Mouse (Mus musculus) limb, embryonic 14.5 days (tissue): Measurements from ENCODE around the gene Rarb. TPM values are rescaled to one million over a fixed set of nuclear protein-coding genes. Genes with fewer than 3 reads are reported as not detected.

Experiments used
- ATAC-seq: fragments of 200-750 bp; cut with Nextera tagmentation; 2 replicates; pipeline ENCODE4 v1.8.0; 2017; ENCODE audit warnings: low read depth, moderate number of reproducible peaks, moderate TSS enrichment; ENCODE audit not compliant: low FRiP score
- DNase-seq: peaks from one replicate; pipeline ENCODE4 v3.0.0-alpha.2; 2015; ENCODE audit warnings: low spot score
- H3K27ac ChIP-seq: fragments of 300-500 bp; sonication (generic); replicated peaks from 2 replicates; pipeline ENCODE4 v1.5.1; 2014; ENCODE audit warnings: low read depth, mild to moderate bottlenecking, low read length, moderate library complexity, mixed read lengths
- H3K27me3 ChIP-seq: fragments of 300-500 bp; sonication (generic); 2 replicates; pipeline ENCODE4 v1.6.1; 2014; ENCODE audit warnings: low read length, mixed read lengths; ENCODE audit not compliant: control insufficient read depth, insufficient read depth
- H3K36me3 ChIP-seq: fragments of 300-500 bp; sonication (generic); 2 replicates; pipeline ENCODE4 v1.6.1; 2014; ENCODE audit warnings: mild to moderate bottlenecking, low read length, moderate library complexity, mixed read lengths; ENCODE audit not compliant: control insufficient read depth, insufficient read depth
- H3K4me1 ChIP-seq: fragments of 300-500 bp; sonication (generic); 2 replicates; pipeline ENCODE4 v1.6.1; 2014; ENCODE audit warnings: antibody characterized with exemption, low read length, mixed read lengths; ENCODE audit not compliant: control insufficient read depth, insufficient read depth
- H3K4me2 ChIP-seq: fragments of 300-500 bp; sonication (generic); replicated peaks from 2 replicates; pipeline ENCODE4 v1.6.1; 2014; ENCODE audit warnings: low read depth, mild to moderate bottlenecking, low read length, moderate library complexity; ENCODE audit not compliant: severe bottlenecking
- H3K4me3 ChIP-seq: fragments of 300-500 bp; sonication (generic); replicated peaks from 2 replicates; pipeline ENCODE4 v1.5.1; 2014; ENCODE audit warnings: low read length
- H3K9ac ChIP-seq: fragments of 300-500 bp; sonication (generic); 2 replicates; pipeline ENCODE4 v1.6.1; 2014; ENCODE audit warnings: mild to moderate bottlenecking, low read depth, low read length, moderate library complexity; ENCODE audit not compliant: severe bottlenecking
- H3K9me3 ChIP-seq: fragments of 300-500 bp; sonication (generic); 2 replicates; pipeline ENCODE4 v1.6.1; 2016; ENCODE audit warnings: low read length; ENCODE audit not compliant: control insufficient read depth
- POLR2A ChIP-seq: fragments of 200-500 bp; IDR thresholded peaks from 2 replicates; pipeline ENCODE4 v1.8.0; 2012; ENCODE audit warnings: inconsistent platforms, mild to moderate bottlenecking, moderate library complexity, borderline replicate concordance; ENCODE audit not compliant: insufficient read depth, insufficient read length; ENCODE audit errors: extremely low read depth
- WGBS: fragments of 180-500 bp; shearing (Covaris S2); extraction: QIAGEN DNeasy Blood & Tissue Kit; methylation state at CpG from one replicate; pipeline ENCODE4 v1.1.7; 2014; 5-methylcytosine and 5-hydroxymethylcytosine counted together
- polyA plus RNA-seq, 2 experiments: library from polyadenylated mRNA; depleted of rRNA in 1 of 2; stranded (reverse) in 1 of 2; unstranded in 1 of 2; fragments of >200 nt; fragmentation: Nextera tagmentation in 1 of 2; extraction: Ambion mirVana in 1 of 2; gene quantifications; 2 replicates each; pipeline versions ENCODE4 v1.2.1 to v1.2.3; 2012 to 2014

Gene Rarb
- polyA plus RNA-seq, 2 experiments = 14.6 to 17.4 TPM

DNA sequence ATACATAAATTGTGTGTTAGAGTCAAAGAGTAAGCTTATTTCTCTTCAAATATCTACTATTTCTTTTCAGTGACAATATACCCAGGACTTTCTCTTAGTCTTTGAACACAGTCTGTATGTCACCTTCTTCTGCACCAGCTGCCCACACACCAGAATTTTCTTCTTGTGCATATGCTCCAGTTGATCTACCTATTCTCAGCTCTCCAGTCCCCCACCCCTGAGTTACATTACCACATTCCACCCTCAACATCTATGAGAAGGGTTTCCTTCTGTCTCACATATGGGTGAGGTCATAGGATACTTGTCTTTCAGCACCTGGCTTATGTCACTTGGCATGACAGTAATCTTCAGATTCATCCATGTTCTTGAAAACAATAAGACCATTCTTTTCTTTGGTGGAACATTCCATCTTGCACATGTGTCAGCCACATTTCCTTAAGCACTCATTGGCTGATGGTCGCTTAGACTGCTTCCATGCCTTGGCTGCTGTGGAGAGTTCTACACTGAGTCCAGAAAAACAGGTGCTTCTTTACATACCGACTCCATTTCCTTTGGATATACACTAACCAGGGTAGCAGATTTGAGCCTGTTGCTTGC, 71.9 kb downstream of the Rarb start:
- Histone ChIP-seq H3K36me3 (no peaks in the 10 kb centered on the region), H3K27ac (no peak overlapping the region), H3K9me3 (no peaks in the 10 kb centered on the region), H3K4me1 (no peaks in the 10 kb centered on the region), H3K4me2 (no peak overlapping the region), H3K27me3 (no peaks in the 10 kb centered on the region), H3K9ac (no peak overlapping the region), H3K4me3 (no peak overlapping the region)
- no peak for ATAC-seq
- no peak for DNase-seq
- WGBS = 64% methylated on average over 2 of the region's 2 CpGs
- no peak for TF ChIP-seq POLR2A

DNA sequence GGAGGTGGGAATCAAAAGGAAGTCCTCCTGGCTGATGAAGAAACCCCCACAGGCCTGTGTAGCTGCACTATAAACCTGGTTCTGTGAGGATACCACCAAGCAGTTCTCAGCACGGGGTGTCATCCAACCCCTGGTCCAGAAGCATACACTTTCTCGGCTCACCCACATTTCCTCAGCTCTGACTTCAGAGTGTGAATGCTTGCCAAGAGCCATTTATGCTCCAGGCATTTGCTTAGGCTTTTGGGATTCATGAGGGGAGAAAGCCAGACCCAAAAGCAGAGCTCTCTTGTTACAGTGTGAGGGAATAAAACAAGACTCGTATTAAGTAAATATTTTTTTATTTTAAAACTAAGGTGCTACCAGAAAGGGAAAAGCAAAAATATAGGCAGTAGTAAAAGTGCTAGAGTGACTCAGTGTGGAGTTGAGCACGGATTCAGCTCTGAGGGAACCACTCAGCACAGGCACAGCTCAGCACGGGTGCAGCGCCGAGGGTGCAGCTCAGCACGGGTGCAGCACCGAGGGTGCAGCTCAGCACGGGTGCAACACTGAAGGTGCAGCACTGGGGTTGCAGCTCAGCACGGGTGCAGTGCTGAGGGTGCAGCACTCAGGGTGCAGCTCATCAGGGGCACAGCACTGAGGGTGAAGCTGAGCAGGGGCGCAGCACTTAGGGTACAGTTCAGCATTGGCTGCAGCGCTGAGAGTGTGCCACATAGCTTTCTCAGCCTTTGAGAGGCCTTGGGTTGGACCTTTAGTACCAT, 77.8 kb downstream of the Rarb start:
- H3K9me3 ChIP-seq = no peaks in the 10 kb centered on the region
- 57% methylated on average over 13 of the region's 13 CpGs for WGBS
- no peak overlapping the region for H3K4me3 ChIP-seq
- no peaks in the 10 kb centered on the region for H3K36me3 ChIP-seq
- H3K27me3 ChIP-seq = no peaks in the 10 kb centered on the region
- H3K27ac ChIP-seq = no peak overlapping the region; the same call in 1 of the 2 replicates
- H3K4me2 ChIP-seq = no peak overlapping the region
- DNase-seq (peak; percentile 66), ATAC-seq (peak; percentile 76)
- H3K9ac ChIP-seq = no peak overlapping the region
- no peak for TF ChIP-seq POLR2A
- H3K4me1 ChIP-seq = peaks cover 13% of the 10 kb centered on the region

- Histone ChIP-seq H3K27ac (no peak overlapping the region), H3K9me3 (no peaks in the 10 kb centered on the region), H3K4me1 (peaks cover 22% of the 10 kb centered on the region), H3K36me3 (no peaks in the 10 kb centered on the region), H3K4me3 (no peak overlapping the region), H3K27me3 (no peaks in the 10 kb centered on the region), H3K4me2 (no peak overlapping the region), H3K9ac (no peak overlapping the region)
- WGBS = 85% methylated on average over 1 of the region's 1 CpGs
- ATAC-seq = no peak
- DNase-seq = no peak
- TF ChIP-seq POLR2A = no peak
These were observed 80.4 kb downstream of the Rarb start for GRCm38 (mm10) chr14:16738538-16738937.

DNA sequence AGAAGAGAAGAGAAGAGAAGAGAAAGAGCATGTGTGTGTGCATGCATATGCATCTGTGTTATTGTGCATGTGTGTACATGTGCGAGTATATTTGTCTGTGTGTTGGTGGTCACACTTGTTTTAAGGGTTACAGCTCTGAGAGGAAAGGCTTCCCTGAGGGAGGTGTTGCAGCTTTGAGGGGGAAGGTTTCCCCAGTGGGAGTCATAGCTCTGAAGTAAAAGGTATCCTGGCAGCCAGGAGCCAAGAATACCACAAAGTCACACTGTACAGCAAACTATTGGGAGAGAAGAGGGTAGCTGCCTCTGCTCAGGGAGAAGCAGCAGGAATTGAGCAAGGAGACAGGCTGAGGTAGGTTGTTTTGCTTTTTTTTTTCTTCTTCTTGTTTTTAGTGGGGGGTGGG, 81.2 kb downstream of the Rarb start:
- H3K36me3 ChIP-seq = no peaks in the 10 kb centered on the region
- no peak overlapping the region for H3K4me2 ChIP-seq
- 90% methylated on average over 1 of the region's 1 CpGs for WGBS
- no peak overlapping the region for H3K9ac ChIP-seq
- H3K27me3 ChIP-seq = no peaks in the 10 kb centered on the region
- ATAC-seq = no peak
- H3K4me3 ChIP-seq = no peak overlapping the region
- H3K4me1 ChIP-seq = peaks cover 25% of the 10 kb centered on the region
- no peak overlapping the region for H3K27ac ChIP-seq
- H3K9me3 ChIP-seq = no peaks in the 10 kb centered on the region
- DNase-seq = no peak
- TF ChIP-seq POLR2A = no peak

DNA sequence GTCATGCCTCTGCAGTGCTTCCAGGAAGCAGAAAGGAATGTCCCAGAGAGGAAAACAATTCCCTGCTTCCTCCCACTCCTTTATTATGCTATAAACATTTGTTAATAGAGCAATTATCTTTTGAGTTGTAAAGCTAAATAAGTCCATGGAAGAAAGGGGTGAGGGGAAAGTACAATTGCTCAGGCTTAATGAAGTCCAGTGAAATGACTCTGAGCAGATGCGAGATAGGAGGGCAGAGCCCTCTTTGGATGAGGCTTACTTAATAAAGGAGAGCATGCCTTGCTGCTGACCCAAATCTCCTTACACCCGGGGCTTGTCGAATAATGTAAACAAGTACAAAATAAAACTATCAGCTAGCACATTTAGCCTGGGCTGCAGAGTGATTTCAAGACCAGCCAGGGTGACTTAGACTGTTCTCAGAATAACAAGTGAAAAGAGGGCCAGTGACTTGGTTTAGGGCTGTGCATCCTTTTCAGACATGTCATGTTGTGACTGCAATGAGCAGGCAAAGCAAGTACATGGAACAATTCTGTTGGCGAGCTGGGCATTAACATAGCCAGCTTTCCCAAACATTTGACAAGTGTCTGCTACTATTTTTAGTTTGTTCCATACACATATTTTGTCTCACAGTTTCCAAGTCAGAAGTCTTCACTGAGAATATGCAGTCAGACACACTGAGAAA, 83.5 kb downstream of the Rarb start:
- H3K4me2 ChIP-seq = no peak overlapping the region
- H3K9ac ChIP-seq = no peak overlapping the region
- WGBS = 21% methylated on average over 4 of the region's 4 CpGs
- H3K36me3 ChIP-seq = no peaks in the 10 kb centered on the region
- peaks cover 11% of the 10 kb centered on the region for H3K4me1 ChIP-seq
- no peak for ATAC-seq
- H3K4me3 ChIP-seq = no peak overlapping the region
- H3K27ac ChIP-seq = no peak overlapping the region
- no peak for DNase-seq
- no peaks in the 10 kb centered on the region for H3K9me3 ChIP-seq
- no peak for TF ChIP-seq POLR2A
- no peaks in the 10 kb centered on the region for H3K27me3 ChIP-seq
